Comparison of ENCODE assay signal across 7 mouse cellular contexts in the genomic region with DNA sequence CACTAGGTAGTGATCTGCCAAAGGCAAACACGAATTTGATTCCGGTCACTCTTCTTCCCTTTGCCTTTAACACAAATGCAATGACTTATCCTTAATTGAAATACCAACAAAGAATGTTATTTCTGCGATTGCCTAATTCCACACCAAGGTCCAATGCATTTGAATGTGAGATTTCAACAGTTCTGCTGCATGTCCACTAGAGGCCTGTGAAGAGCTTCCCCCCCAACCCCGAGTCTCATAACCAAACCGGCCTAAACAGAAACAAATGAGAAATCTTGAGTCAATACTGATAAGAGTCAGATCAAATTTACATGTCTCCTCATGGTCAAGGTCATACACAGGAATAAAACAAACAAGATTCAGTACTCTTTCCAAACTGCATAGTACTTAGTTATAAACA.
A peak's percentile ranks its signal among the peaks of the same experiment; 100 is the strongest.
DNase-seq lines count a peak whose midpoint lies in the region; ATAC-seq and TF ChIP-seq lines count a peak whose summit lies in the region.

No protein-coding gene starts in this region.

- DNase-seq in 3134 (ENCODE audit: extremely low read depth, insufficient read length, low spot score) (peak; percentile 66), A20 (ENCODE audit: low read depth, low spot score) (peak; percentile 44)
- no peak for DNase-seq in hindbrain, embryonic 10.5 days (ENCODE audit: low spot score)
- DNase-seq in thymus, adult 2 months = no peak

- no peak overlapping the region for H3K4me2 ChIP-seq in embryonic facial prominence, embryonic 12.5 days (replicated peaks)
- 0 out of 2 replicates have a peak overlapping the region, but pooled peaks have one; percentile 28 for H3K4me2 ChIP-seq in limb, embryonic 12.5 days
- no peak overlapping the region for H3K4me2 ChIP-seq in neural tube, embryonic 15.5 days

- H3K9me3 ChIP-seq in embryonic facial prominence, embryonic 12.5 days = no peaks in the 10 kb centered on the region
- no peaks in the 10 kb centered on the region for H3K9me3 ChIP-seq in hindbrain, embryonic 10.5 days
- H3K9me3 ChIP-seq in limb, embryonic 12.5 days = no peaks in the 10 kb centered on the region
- no peaks in the 10 kb centered on the region for H3K9me3 ChIP-seq in neural tube, embryonic 15.5 days (replicated peaks)

- ATAC-seq in embryonic facial prominence, embryonic 12.5 days (ENCODE audit: insufficient number of reproducible peaks, insufficient read depth, low FRiP score, low TSS enrichment) = no peak
- ATAC-seq in limb, embryonic 12.5 days (ENCODE audit: insufficient number of reproducible peaks, insufficient read depth, low FRiP score, low TSS enrichment, low read depth) = no peak
- ATAC-seq in neural tube, embryonic 15.5 days (ENCODE audit: low FRiP score) = peak; percentile 42; the same call in 1 of the 2 replicates

- no peak for TF ChIP-seq POLR2A in thymus, adult 2 months (IDR thresholded peaks at IDR 0.05; ENCODE audit: control insufficient read depth, extremely low read depth, insufficient read depth, low read length, poor library complexity)

- 38% methylated on average over 5 of the region's 5 CpGs for WGBS in embryonic facial prominence, embryonic 12.5 days
- 55% methylated on average over 5 of the region's 5 CpGs for WGBS in hindbrain, embryonic 10.5 days
- WGBS in limb, embryonic 12.5 days = 34% methylated on average over 5 of the region's 5 CpGs
- WGBS in neural tube, embryonic 15.5 days = 45% methylated on average over 5 of the region's 5 CpGs
- WGBS in thymus, adult 2 months = 47% methylated on average over 5 of the region's 5 CpGs

- H3K36me3 ChIP-seq in embryonic facial prominence, embryonic 12.5 days = no peaks in the 10 kb centered on the region
- H3K36me3 ChIP-seq in hindbrain, embryonic 10.5 days = no peaks in the 10 kb centered on the region
- H3K36me3 ChIP-seq in limb, embryonic 12.5 days = no peaks in the 10 kb centered on the region
- no peaks in the 10 kb centered on the region for H3K36me3 ChIP-seq in neural tube, embryonic 15.5 days
- no peaks in the 10 kb centered on the region for H3K36me3 ChIP-seq in thymus, adult 2 months (ENCODE audit: control insufficient read depth, insufficient read depth, low read length)

- no peak overlapping the region for H3K4me3 ChIP-seq in embryonic facial prominence, embryonic 12.5 days
- no peak overlapping the region for H3K4me3 ChIP-seq in hindbrain, embryonic 10.5 days
- no peak overlapping the region for H3K4me3 ChIP-seq in limb, embryonic 12.5 days (replicated peaks)
- no peak overlapping the region for H3K4me3 ChIP-seq in neural tube, embryonic 15.5 days (replicated peaks)
- no peak overlapping the region for H3K4me3 ChIP-seq in thymus, adult 2 months (ENCODE audit: control insufficient read depth, insufficient read depth, low read length)

- H3K27me3 ChIP-seq in embryonic facial prominence, embryonic 12.5 days = no peaks in the 10 kb centered on the region
- H3K27me3 ChIP-seq in hindbrain, embryonic 10.5 days (ENCODE audit: insufficient read depth, poor library complexity, severe bottlenecking) = no peaks in the 10 kb centered on the region
- H3K27me3 ChIP-seq in limb, embryonic 12.5 days = no peaks in the 10 kb centered on the region
- H3K27me3 ChIP-seq in neural tube, embryonic 15.5 days (replicated peaks) = no peaks in the 10 kb centered on the region
- H3K27me3 ChIP-seq in thymus, adult 2 months (ENCODE audit: control insufficient read depth, insufficient read depth, low read length) = no peaks in the 10 kb centered on the region

- TF ChIP-seq CTCF in thymus, adult 2 months (IDR thresholded peaks at IDR 0.05; ENCODE audit: borderline replicate concordance, control insufficient read depth, extremely low read depth, insufficient read depth, low read length, poor library complexity) = no peak

- H3K9ac ChIP-seq in embryonic facial prominence, embryonic 12.5 days = no peak overlapping the region
- no peak overlapping the region for H3K9ac ChIP-seq in limb, embryonic 12.5 days (replicated peaks)
- H3K9ac ChIP-seq in neural tube, embryonic 15.5 days (replicated peaks) = no peak overlapping the region

- H3K4me1 ChIP-seq in embryonic facial prominence, embryonic 12.5 days = peaks cover 18% of the 10 kb centered on the region
- peaks cover 31% of the 10 kb centered on the region for H3K4me1 ChIP-seq in hindbrain, embryonic 10.5 days (replicated peaks)
- peaks cover 34% of the 10 kb centered on the region for H3K4me1 ChIP-seq in limb, embryonic 12.5 days (replicated peaks)
- H3K4me1 ChIP-seq in neural tube, embryonic 15.5 days = peaks cover 28% of the 10 kb centered on the region
- H3K4me1 ChIP-seq in thymus, adult 2 months (replicated peaks; ENCODE audit: control insufficient read depth, insufficient read depth, low read length) = no peaks in the 10 kb centered on the region; the same call in 1 of the 2 replicates

- H3K27ac ChIP-seq in embryonic facial prominence, embryonic 12.5 days = peak overlapping the region; percentile 89
- peak overlapping the region; percentile 87 for H3K27ac ChIP-seq in hindbrain, embryonic 10.5 days
- H3K27ac ChIP-seq in limb, embryonic 12.5 days = peak overlapping the region; percentile 95
- peak overlapping the region; percentile 71 for H3K27ac ChIP-seq in neural tube, embryonic 15.5 days (replicated peaks)
- no peak overlapping the region for H3K27ac ChIP-seq in thymus, adult 2 months (ENCODE audit: control insufficient read depth, insufficient read depth, low read length)

Comparison
In these comparisons a context has a peak if more than half of its experiments do, and no peak if none do; other contexts are left out.
1. DNase-seq: peak in 3134 (single experiment) and A20 (single experiment); none in hindbrain, embryonic 10.5 days (single experiment) and thymus, adult 2 months (single experiment).